Mouse (Mus musculus) heart, embryonic 14.5 days (tissue): ENCODE measurements around the gene Serpina1e. TPM values are rescaled to one million over a fixed set of nuclear protein-coding genes. Genes with fewer than 3 reads are reported as not detected.

Experiments
- ATAC-seq: fragments of 200-750 bp; cut with Nextera tagmentation; 2 replicates; pipeline ENCODE4 v1.8.0; 2017; ENCODE audit warnings: low read depth, moderate TSS enrichment; ENCODE audit not compliant: insufficient number of reproducible peaks, insufficient read depth, low FRiP score
- H3K27ac ChIP-seq, 2 experiments: fragments of 200-500 bp in 1 of 2; fragments of 300-500 bp in 1 of 2; sonication (generic) in 1 of 2; replicated peaks in 1 of 2; 2 replicates each; pipeline ENCODE4 v1.5.1; 2012 to 2014; ENCODE audit warnings: low read depth in 2 of 2, low read length in 2 of 2, control low read depth in 1 of 2, mild to moderate bottlenecking in 1 of 2, mixed read lengths in 1 of 2; ENCODE audit not compliant: control insufficient read depth in 1 of 2, insufficient read depth in 1 of 2
- H3K27me3 ChIP-seq: fragments of 300-500 bp; sonication (generic); 2 replicates; pipeline ENCODE4 v1.6.1; 2014; ENCODE audit warnings: mild to moderate bottlenecking, low read length, control low read depth; ENCODE audit not compliant: control insufficient read depth, insufficient read depth
- H3K36me3 ChIP-seq: fragments of 300-500 bp; sonication (generic); 2 replicates; pipeline ENCODE4 v1.6.1; 2014; ENCODE audit warnings: mild to moderate bottlenecking, control low read depth, low read length, mixed read lengths; ENCODE audit not compliant: control insufficient read depth, insufficient read depth
- H3K4me1 ChIP-seq, 2 experiments: fragments of 200-500 bp in 1 of 2; fragments of 300-500 bp in 1 of 2; sonication (generic) in 1 of 2; 2 replicates each; pipeline ENCODE4 v1.6.1; 2012 to 2014; ENCODE audit warnings: low read length in 2 of 2, control low read depth in 1 of 2, mixed read lengths in 1 of 2; ENCODE audit not compliant: control insufficient read depth in 2 of 2, insufficient read depth in 2 of 2
- H3K4me2 ChIP-seq: fragments of 300-500 bp; sonication (generic); 2 replicates; pipeline ENCODE4 v1.6.1; 2014; ENCODE audit warnings: mild to moderate bottlenecking, low read length
- H3K4me3 ChIP-seq, 2 experiments: fragments of 200-500 bp in 1 of 2; fragments of 300-500 bp in 1 of 2; sonication (generic) in 1 of 2; 2 replicates each; pipeline ENCODE4 v1.5.1; 2012 to 2014; ENCODE audit warnings: low read length in 2 of 2, mild to moderate bottlenecking in 2 of 2, control low read depth in 1 of 2, low read depth in 1 of 2, moderate library complexity in 1 of 2; ENCODE audit not compliant: control insufficient read depth in 1 of 2, insufficient read depth in 1 of 2
- H3K9ac ChIP-seq: fragments of 300-500 bp; sonication (generic); 2 replicates; pipeline ENCODE4 v1.6.1; 2014; ENCODE audit warnings: mild to moderate bottlenecking, low read length
- H3K9me3 ChIP-seq: fragments of 300-500 bp; sonication (generic); 2 replicates; pipeline ENCODE4 v1.6.1; 2016; ENCODE audit warnings: low read length, control low read depth; ENCODE audit not compliant: control insufficient read depth
- WGBS: fragments of 180-500 bp; shearing (Covaris S2); extraction: QIAGEN DNeasy Blood & Tissue Kit; methylation state at CpG from one replicate; pipeline ENCODE4 v1.1.7; 2014; 5-methylcytosine and 5-hydroxymethylcytosine counted together
- polyA plus RNA-seq: library from polyadenylated mRNA; unstranded; fragments of >200 nt; fragmentation: Nextera tagmentation; extraction: Ambion mirVana; gene quantifications from 2 replicates; pipeline ENCODE4 v1.2.1, GENCODE M21; 2014

The Serpina1e gene
- polyA plus RNA-seq, 1 experiment from 2014 or later = not detected

DNA sequence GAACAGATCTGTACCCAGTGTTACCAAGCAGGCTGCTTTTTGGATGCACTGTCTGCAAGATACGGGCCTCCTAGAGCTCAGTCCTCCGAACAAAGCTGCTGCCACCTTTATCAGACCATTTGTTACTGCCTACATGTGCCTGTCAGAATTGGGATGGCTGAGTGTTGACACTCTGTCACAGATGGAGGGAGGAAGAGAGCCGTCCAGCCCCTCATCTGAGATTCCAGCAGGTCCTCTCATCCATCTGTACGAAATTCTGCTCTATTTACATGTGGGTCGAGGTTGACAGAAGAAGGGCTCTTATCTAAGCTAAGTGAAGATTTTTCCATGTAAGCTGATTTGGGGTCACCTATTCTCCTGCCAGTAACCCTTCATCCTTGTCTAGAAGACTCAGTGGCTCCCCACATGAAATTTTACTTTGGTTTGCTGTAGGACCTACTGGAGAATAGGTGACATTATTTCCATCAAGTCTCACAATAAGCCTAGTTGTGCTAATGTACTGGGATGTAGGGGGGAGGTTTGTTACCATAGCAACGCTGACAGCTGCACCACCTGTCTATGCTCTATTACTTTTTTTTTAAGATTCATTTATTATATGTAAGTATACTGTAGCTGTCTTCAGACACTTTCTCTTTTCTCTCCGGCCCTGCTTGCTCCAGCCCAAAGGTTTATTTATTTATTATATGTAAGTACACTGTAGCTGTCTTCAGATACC lies 23.0 kb upstream of the Serpina1e start:
- no peak overlapping the region for H3K27ac ChIP-seq
- no peaks in the 10 kb centered on the region for H3K27me3 ChIP-seq
- H3K4me1 ChIP-seq = no peaks in the 10 kb centered on the region; a peak in 1 of 4 replicates
- no peak overlapping the region for H3K4me3 ChIP-seq
- no peaks in the 10 kb centered on the region for H3K9me3 ChIP-seq
- no peaks in the 10 kb centered on the region for H3K36me3 ChIP-seq
- no peak for ATAC-seq
- H3K4me2 ChIP-seq = no peak overlapping the region
- WGBS = 50% methylated on average over 7 of the region's 7 CpGs
- H3K9ac ChIP-seq = no peak overlapping the region

DNA sequence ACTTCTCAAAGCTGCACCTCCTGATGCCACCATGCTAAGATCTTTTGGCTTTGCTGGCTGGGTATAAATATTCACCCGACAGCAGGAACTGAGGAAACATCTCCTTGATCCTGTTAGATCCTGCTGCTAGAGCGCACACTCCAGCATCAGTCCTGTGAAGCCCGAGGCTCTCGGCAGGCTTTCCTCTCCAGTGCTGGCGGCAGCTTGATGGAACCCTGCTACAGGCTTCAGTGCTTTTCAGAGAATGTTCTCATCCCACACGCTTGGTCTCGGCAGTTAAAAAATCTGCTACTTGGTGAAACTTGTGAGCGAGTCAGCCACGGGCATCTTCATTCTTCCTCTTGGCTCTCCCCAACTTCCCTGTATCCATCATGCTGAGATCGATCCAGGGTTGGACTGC lies 19.5 kb upstream of the Serpina1e start:
- no peaks in the 10 kb centered on the region for H3K9me3 ChIP-seq
- WGBS = 76% methylated on average over 10 of the region's 10 CpGs
- ATAC-seq = no peak
- no peaks in the 10 kb centered on the region; a peak in 1 of 4 replicates for H3K4me1 ChIP-seq
- H3K27me3 ChIP-seq = no peaks in the 10 kb centered on the region
- no peak overlapping the region for H3K27ac ChIP-seq
- H3K4me2 ChIP-seq = no peak overlapping the region
- H3K36me3 ChIP-seq = no peaks in the 10 kb centered on the region
- H3K9ac ChIP-seq = no peak overlapping the region
- no peak overlapping the region for H3K4me3 ChIP-seq

DNA sequence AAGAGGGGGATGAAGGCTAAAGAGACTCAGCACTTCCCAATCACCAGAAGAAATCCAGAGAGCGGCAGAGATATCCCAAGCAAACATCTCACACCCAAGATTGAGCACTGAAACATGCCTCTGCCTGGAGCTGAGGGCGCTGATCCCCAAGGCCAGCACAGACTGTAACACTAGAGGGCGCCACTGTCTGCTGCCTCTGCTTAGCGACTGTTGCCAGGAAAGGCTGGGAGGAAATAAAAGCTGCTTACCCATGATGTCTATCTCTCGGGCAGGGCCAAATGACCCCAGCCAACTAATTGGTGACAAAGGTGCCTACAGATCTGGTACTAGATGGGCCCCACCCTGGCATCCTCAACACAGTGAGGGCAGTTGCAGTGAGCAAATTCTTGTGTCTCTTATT lies 19.1 kb upstream of the Serpina1e start:
- Histone ChIP-seq H3K4me2 (no peak overlapping the region), H3K36me3 (no peaks in the 10 kb centered on the region), H3K9ac (no peak overlapping the region), H3K27ac (no peak overlapping the region), H3K9me3 (no peaks in the 10 kb centered on the region), H3K4me3 (no peak overlapping the region), H3K27me3 (no peaks in the 10 kb centered on the region), H3K4me1 (no peaks in the 10 kb centered on the region; a peak in 1 of 4 replicates)
- ATAC-seq = no peak
- 26% methylated on average over 5 of the region's 5 CpGs for WGBS

DNA sequence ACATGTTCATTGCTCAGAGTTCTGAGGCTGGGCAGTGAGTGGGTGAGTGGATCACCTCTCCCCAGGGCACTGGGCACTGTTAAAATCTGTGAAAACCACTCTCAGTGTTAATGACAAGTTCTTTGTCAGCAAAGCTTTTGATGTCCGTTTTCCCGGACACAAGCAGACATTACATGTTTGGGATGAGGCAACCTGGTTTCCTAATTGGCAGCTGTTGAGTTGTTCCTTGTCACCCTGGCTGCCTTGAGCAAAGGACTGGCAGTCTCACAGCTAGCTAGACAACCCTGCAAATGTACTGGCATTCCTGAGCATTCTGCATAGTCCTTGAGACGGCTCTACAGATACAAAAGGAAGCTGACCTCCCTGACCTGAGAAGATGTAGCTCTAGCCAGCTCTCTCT lies 18.3 kb upstream of the Serpina1e start:
- Histone ChIP-seq H3K27me3 (no peaks in the 10 kb centered on the region), H3K36me3 (no peaks in the 10 kb centered on the region), H3K9me3 (no peaks in the 10 kb centered on the region), H3K4me1 (no peaks in the 10 kb centered on the region; a peak in 1 of 4 replicates), H3K4me3 (no peak overlapping the region), H3K9ac (no peak overlapping the region), H3K4me2 (no peak overlapping the region), H3K27ac (no peak overlapping the region)
- 67% methylated on average over 3 of the region's 3 CpGs for WGBS
- ATAC-seq = no peak

DNA sequence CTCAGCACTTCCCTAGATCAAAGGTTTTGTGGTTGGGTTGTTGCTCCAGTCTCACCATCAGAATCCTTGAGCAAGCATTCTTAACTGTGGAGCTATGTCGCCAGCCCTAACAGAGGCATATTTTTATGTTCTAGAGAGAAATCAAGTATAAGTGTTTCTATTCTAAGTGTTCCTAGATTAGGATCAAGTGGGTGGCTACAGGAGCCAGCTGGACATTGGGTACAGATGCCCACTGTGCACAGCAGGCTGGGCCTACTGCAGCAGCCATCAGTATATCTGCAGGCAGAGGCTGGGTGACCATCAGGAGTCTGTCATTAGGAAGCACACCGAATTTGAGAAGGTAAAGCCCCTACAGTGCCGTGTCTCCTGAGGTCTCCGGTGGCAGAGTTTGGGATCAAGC lies 12.3 kb upstream of the Serpina1e start:
- Histone ChIP-seq H3K9me3 (peaks cover 11% of the 10 kb centered on the region; the same call in 1 of the 2 replicates), H3K4me3 (no peak overlapping the region), H3K27ac (no peak overlapping the region), H3K36me3 (no peaks in the 10 kb centered on the region), H3K27me3 (no peaks in the 10 kb centered on the region), H3K4me2 (no peak overlapping the region), H3K9ac (no peak overlapping the region), H3K4me1 (no peaks in the 10 kb centered on the region)
- WGBS = 77% methylated on average over 4 of the region's 4 CpGs
- no peak for ATAC-seq

DNA sequence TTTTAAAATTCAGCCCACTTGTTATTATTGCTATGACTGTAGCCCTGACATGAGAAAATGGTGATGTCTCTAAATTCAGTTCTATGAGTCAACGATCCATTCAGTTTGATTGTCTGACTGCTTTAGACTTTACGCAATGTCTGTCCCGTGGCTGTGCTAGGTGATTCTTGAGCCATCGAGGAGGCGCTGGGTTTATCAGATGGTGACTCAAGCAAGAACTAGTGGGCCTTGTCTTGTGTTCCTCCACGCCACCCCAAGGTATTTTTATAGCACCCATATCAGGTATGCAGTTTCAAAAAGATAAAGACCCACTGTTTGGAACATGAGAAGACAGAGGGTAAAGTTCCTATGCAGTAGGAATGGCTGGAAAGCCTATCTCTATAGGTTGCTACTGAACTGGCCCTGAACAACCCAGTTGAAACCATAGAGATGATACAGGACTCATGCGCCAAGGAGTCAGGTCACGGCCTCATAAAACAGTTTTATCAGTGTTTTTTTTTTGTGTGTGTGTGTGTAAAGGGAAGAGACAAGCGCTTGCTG lies 10.9 kb upstream of the Serpina1e start:
- Histone ChIP-seq H3K4me3 (no peak overlapping the region), H3K4me2 (no peak overlapping the region), H3K27me3 (no peaks in the 10 kb centered on the region), H3K27ac (no peak overlapping the region), H3K4me1 (no peaks in the 10 kb centered on the region), H3K9ac (no peak overlapping the region), H3K9me3 (peaks cover 11% of the 10 kb centered on the region; the same call in 1 of the 2 replicates), H3K36me3 (no peaks in the 10 kb centered on the region)
- WGBS = 80% methylated on average over 9 of the region's 9 CpGs
- ATAC-seq = no peak

DNA sequence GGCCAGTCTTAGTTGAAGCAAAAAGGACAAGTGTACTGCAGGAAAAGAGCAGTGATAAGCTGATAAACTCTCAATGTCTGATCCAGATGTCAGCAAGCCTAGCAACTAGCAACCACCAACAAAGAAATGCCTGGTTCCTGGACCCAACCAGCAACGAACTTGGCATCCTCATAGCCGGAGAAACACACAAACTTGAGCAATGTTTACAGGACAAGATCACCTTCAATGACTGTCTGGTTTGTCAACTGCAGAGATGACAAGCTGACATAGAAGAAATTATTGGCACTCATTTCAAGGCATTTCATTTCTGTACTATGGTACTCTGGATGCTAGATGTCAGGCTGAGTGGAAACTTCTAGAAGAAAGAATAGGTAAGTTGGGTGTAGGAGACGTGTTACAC lies 8.0 kb upstream of the Serpina1e start:
- WGBS = 66% methylated on average over 3 of the region's 3 CpGs
- Histone ChIP-seq H3K27me3 (no peaks in the 10 kb centered on the region), H3K9me3 (peaks cover 11% of the 10 kb centered on the region; the same call in 1 of the 2 replicates), H3K27ac (no peak overlapping the region), H3K36me3 (no peaks in the 10 kb centered on the region), H3K4me2 (no peak overlapping the region), H3K4me3 (no peak overlapping the region), H3K9ac (no peak overlapping the region), H3K4me1 (no peaks in the 10 kb centered on the region)
- no peak for ATAC-seq

DNA sequence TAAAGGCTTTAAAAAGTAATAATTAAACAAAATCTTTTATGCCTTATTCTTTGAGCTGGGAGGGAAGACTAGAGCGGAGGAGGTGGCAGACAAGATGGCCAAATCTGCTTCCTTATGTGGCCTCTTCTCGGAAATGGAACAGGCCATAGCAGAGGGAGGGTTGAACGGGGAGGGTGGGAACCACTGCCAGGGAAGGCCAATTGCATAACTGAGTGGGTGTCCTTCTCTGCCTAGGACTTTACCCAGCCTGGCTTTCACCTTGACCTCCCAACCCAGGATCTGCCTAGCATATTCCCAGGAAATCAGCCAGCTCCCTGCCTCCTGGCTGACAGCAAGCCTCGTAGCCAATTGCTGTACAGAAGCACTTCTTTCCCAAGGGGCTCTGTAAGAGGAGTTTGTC lies 4.5 kb upstream of the Serpina1e start:
- H3K27ac ChIP-seq = no peak overlapping the region
- WGBS = 79% methylated on average over 4 of the region's 4 CpGs
- no peak overlapping the region for H3K4me2 ChIP-seq
- H3K27me3 ChIP-seq = no peaks in the 10 kb centered on the region
- H3K4me3 ChIP-seq = no peak overlapping the region
- 0 out of 2 replicates have a peak, but pooled peaks cover 3% of the 10 kb centered on the region for H3K9me3 ChIP-seq
- no peak overlapping the region for H3K9ac ChIP-seq
- H3K4me1 ChIP-seq = no peaks in the 10 kb centered on the region
- ATAC-seq = no peak
- H3K36me3 ChIP-seq = no peaks in the 10 kb centered on the region
